In the genomic region with DNA sequence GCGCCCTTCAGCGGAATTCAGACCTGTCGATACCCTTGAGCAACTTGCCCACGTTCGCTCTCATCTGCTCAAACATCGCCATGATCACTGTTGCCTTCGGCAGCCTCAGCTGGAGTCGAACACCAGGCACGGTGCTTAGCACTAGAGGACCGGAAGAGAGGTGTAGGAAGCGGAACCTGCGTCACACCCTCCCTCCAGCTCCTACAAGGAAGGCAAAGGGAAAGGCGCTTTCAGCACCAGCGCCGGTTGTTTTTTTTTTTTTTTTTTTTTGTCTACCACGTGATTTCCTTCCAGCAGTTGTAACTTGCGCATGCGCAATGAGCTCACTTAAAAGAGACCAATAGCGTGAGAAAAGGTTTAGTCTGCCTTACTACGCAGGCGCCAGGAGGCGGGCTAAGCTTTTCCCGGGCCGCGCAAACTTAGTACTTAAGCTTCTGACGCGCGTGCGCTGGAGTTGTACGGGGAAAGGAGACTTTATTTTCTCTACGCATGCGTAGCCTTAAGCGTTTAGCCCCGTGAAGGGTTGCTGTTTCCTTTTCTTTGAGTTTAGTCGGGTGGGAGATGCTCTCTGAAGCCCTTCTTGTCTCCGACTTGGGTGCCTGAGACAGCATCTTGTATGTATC, we compare ENCODE assay signal across 8 mouse cellular contexts. TPM values are rescaled to one million over a fixed set of nuclear protein-coding genes. Genes with fewer than 3 reads are reported as not detected.
DNase-seq lines count a peak whose midpoint lies in the region; ATAC-seq lines count a peak whose summit lies in the region.

A gene (minus strand): TSS at position 214 of the 623 bp plus-strand sequence.
A gene (plus strand): TSS at position 400 of the 623 bp plus-strand sequence.

- no peaks in the 10 kb centered on the region for H3K27me3 ChIP-seq in heart, embryonic 13.5 days (replicated peaks)
- no peaks in the 10 kb centered on the region for H3K27me3 ChIP-seq in liver, embryonic 12.5 days (replicated peaks)
- no peaks in the 10 kb centered on the region for H3K27me3 ChIP-seq in stomach, embryonic 15.5 days (replicated peaks)

- H3K4me2 ChIP-seq in heart, embryonic 13.5 days: peak within 1 kb of the TSS; percentile 98
- peak within 1 kb of the TSS; percentile 88 for H3K4me2 ChIP-seq in liver, embryonic 12.5 days
- H3K4me2 ChIP-seq in stomach, embryonic 15.5 days: peak within 1 kb of the TSS; percentile 87

- peak within 1 kb of the TSS; percentile 93 for H3K9ac ChIP-seq in heart, embryonic 13.5 days
- peak within 1 kb of the TSS; percentile 83 for H3K9ac ChIP-seq in liver, embryonic 12.5 days
- H3K9ac ChIP-seq in stomach, embryonic 15.5 days: peak within 1 kb of the TSS; percentile 80

- H3K4me1 ChIP-seq in brown adipose tissue, adult 24 weeks (ENCODE audit: control insufficient read depth, insufficient read depth, insufficient read length, low read length): peaks cover 3% of the 10 kb centered on the region; the same call in 1 of the 2 replicates
- peaks cover 24% of the 10 kb centered on the region for H3K4me1 ChIP-seq in heart, embryonic 13.5 days
- H3K4me1 ChIP-seq in liver, embryonic 12.5 days: peaks cover 51% of the 10 kb centered on the region
- peaks cover 12% of the 10 kb centered on the region for H3K4me1 ChIP-seq in stomach, embryonic 15.5 days

- DNase-seq in CD4-positive, CD25-positive, alpha-beta regulatory T cell, adult 2 months (ENCODE audit: low read depth, low spot score): peak; percentile 99
- DNase-seq in fat pad, adult 2 months (ENCODE audit: extremely low read depth, low read depth, low spot score): peak; percentile 92
- DNase-seq in kidney, postnatal 10 days: peak; percentile 99
- peak; percentile 95 to 96 for DNase-seq in natural killer cell, adult 2 months (ENCODE audit: low spot score in 2 of 2)

- peak within 1 kb of the TSS; percentile 90 for H3K27ac ChIP-seq in brown adipose tissue, adult 24 weeks (replicated peaks; ENCODE audit: low read depth, low read length)
- H3K27ac ChIP-seq in heart, embryonic 13.5 days (replicated peaks): peak within 1 kb of the TSS; percentile 91
- peak within 1 kb of the TSS; percentile 95 for H3K27ac ChIP-seq in liver, embryonic 12.5 days
- H3K27ac ChIP-seq in stomach, embryonic 15.5 days: peak within 1 kb of the TSS; percentile 92

- H3K9me3 ChIP-seq in heart, embryonic 13.5 days: no peaks in the 10 kb centered on the region
- H3K9me3 ChIP-seq in liver, embryonic 12.5 days (replicated peaks): no peaks in the 10 kb centered on the region
- H3K9me3 ChIP-seq in stomach, embryonic 15.5 days: no peaks in the 10 kb centered on the region

- ATAC-seq in heart, embryonic 13.5 days (ENCODE audit: extremely low read depth, insufficient number of reproducible peaks, low FRiP score, low TSS enrichment): peak; percentile 85
- ATAC-seq in liver, embryonic 12.5 days: peak; percentile 92
- peak; percentile 92 for ATAC-seq in stomach, embryonic 15.5 days (ENCODE audit: insufficient read depth, low FRiP score, low read depth)

- under 1% methylated on average over 36 of the region's 36 CpGs for WGBS in heart, embryonic 13.5 days
- WGBS in liver, embryonic 12.5 days (ENCODE audit: insufficient replicate concordance): under 1% methylated on average over 36 of the region's 36 CpGs
- under 1% methylated on average over 36 of the region's 36 CpGs for WGBS in stomach, embryonic 15.5 days

- H3K36me3 ChIP-seq in heart, embryonic 13.5 days: peaks cover 36% of the 10 kb centered on the region
- peaks cover 41% of the 10 kb centered on the region for H3K36me3 ChIP-seq in liver, embryonic 12.5 days
- peaks cover 19% of the 10 kb centered on the region for H3K36me3 ChIP-seq in stomach, embryonic 15.5 days

- H3K4me3 ChIP-seq in brown adipose tissue, adult 24 weeks (ENCODE audit: insufficient read depth, low read depth, low read length): peak within 1 kb of the TSS; percentile 82
- peak within 1 kb of the TSS; percentile 83 for H3K4me3 ChIP-seq in heart, embryonic 13.5 days
- H3K4me3 ChIP-seq in liver, embryonic 12.5 days: peak within 1 kb of the TSS; percentile 68
- peak within 1 kb of the TSS; percentile 68 for H3K4me3 ChIP-seq in stomach, embryonic 15.5 days (replicated peaks)

RNA-seq across cellular contexts. Expression of the first gene that starts in this region (rescaled TPM):
- polyA plus RNA-seq in brown adipose tissue, adult 24 weeks (2012; ENCODE audit: insufficient read depth, insufficient read length, missing spikeins): 165 and 216 TPM in 2 replicates
- 257 and 300 TPM in 2 replicates for polyA plus RNA-seq in heart, embryonic 13.5 days (2015; fragmentation: Nextera tagmentation; extraction: Ambion mirVana)
- polyA plus RNA-seq in liver, embryonic 12.5 days (2016; fragmentation: Nextera tagmentation; extraction: Ambion mirVana): 325 and 336 TPM in 2 replicates
- polyA plus RNA-seq in stomach, embryonic 15.5 days (2015; fragmentation: Nextera tagmentation; extraction: Ambion mirVana): 370 and 373 TPM in 2 replicates

RNA-seq across cellular contexts. Expression of the second gene that starts in this region (rescaled TPM):
- 0.63 and 1.4 TPM in 2 replicates for polyA plus RNA-seq in brown adipose tissue, adult 24 weeks (2012; ENCODE audit: insufficient read depth, insufficient read length, missing spikeins)
- 3.4 and 5.3 TPM in 2 replicates for polyA plus RNA-seq in heart, embryonic 13.5 days (2015; fragmentation: Nextera tagmentation; extraction: Ambion mirVana)
- 33.3 and 35.0 TPM in 2 replicates for polyA plus RNA-seq in liver, embryonic 12.5 days (2016; fragmentation: Nextera tagmentation; extraction: Ambion mirVana)
- 7.8 and 9.3 TPM in 2 replicates for polyA plus RNA-seq in stomach, embryonic 15.5 days (2015; fragmentation: Nextera tagmentation; extraction: Ambion mirVana)

Comparison
In these comparisons a context has a peak if more than half of its experiments do, and no peak if none do; other contexts are left out.
1. Peak in every context shown above with its lines: DNase-seq, ATAC-seq, H3K4me3 ChIP-seq and H3K27ac ChIP-seq.